Mouse (Mus musculus) olfactory bulb, adult 2 months (tissue): ENCODE measurements around the gene Slc43a3. TPM values are rescaled to one million over a fixed set of nuclear protein-coding genes. Genes with fewer than 3 reads are reported as not detected.

Source experiments
- H3K27ac ChIP-seq: fragments of 200-500 bp; 2 replicates; pipeline ENCODE4 v1.5.1; 2012; ENCODE audit warnings: low read depth, low read length; ENCODE audit not compliant: insufficient read depth
- H3K4me1 ChIP-seq: fragments of 200-500 bp; 2 replicates; pipeline ENCODE4 v1.6.1; 2012; ENCODE audit warnings: low read length; ENCODE audit not compliant: control insufficient read depth, insufficient read depth
- H3K4me3 ChIP-seq: fragments of 200-500 bp; 2 replicates; pipeline ENCODE4 v1.5.1; 2012; ENCODE audit warnings: mild to moderate bottlenecking, low read depth, low read length, moderate library complexity; ENCODE audit not compliant: insufficient read depth
- CTCF ChIP-seq: fragments of 200-500 bp; IDR thresholded peaks from 2 replicates; pipeline ENCODE4 v1.5.1; 2012; ENCODE audit warnings: low read depth, mild to moderate bottlenecking, low read length, moderate library complexity; ENCODE audit not compliant: insufficient read depth
- POLR2A ChIP-seq: fragments of 200-500 bp; IDR thresholded peaks from 2 replicates; pipeline ENCODE4 v1.6.1; 2012; ENCODE audit warnings: mild to moderate bottlenecking, low read depth, low read length, moderate library complexity; ENCODE audit not compliant: insufficient read depth
- WGBS: fragments of 180-500 bp; shearing (Covaris S2); methylation state at CpG from one replicate; pipeline ENCODE4 v1.1.7; 2018; 5-methylcytosine and 5-hydroxymethylcytosine counted together
- polyA plus RNA-seq: library from polyadenylated mRNA; stranded (reverse); fragments of >200 nt; gene quantifications from 2 replicates; pipeline ENCODE4 v1.2.4, GENCODE M21; 2012; ENCODE audit warnings: low replicate concordance; ENCODE audit not compliant: missing spikeins, insufficient read depth, insufficient read length

Slc43a3 gene
- polyA plus RNA-seq, 1 experiment = not detected

GRCm38 (mm10) chr2:84999486-85000181 is 63.3 kb downstream of the Slc43a3 start:
- 84% methylated on average over 3 of the region's 3 CpGs for WGBS
- TF ChIP-seq CTCF (no peak), POLR2A (no peak)
- Histone ChIP-seq H3K4me3 (no peak overlapping the region), H3K27ac (no peak overlapping the region), H3K4me1 (no peaks in the 10 kb centered on the region)

- no peak overlapping the region for H3K4me3 ChIP-seq
- H3K27ac ChIP-seq = no peak overlapping the region
- TF ChIP-seq CTCF = no peak
- no peak for TF ChIP-seq POLR2A
- no peaks in the 10 kb centered on the region for H3K4me1 ChIP-seq
- 62% methylated on average over 13 of the region's 13 CpGs for WGBS
These were observed 65.1 kb downstream of the Slc43a3 start for GRCm38 (mm10) chr2:85001497-85001896.

GRCm38 (mm10) chr2:85002575-85002974 is 66.2 kb downstream of the Slc43a3 start:
- Histone ChIP-seq H3K4me1 (no peaks in the 10 kb centered on the region), H3K4me3 (no peak overlapping the region), H3K27ac (no peak overlapping the region)
- TF ChIP-seq CTCF = no peak
- no peak for TF ChIP-seq POLR2A
- WGBS = 90% methylated on average over 8 of the region's 8 CpGs

- Histone ChIP-seq H3K27ac (no peak overlapping the region), H3K4me1 (no peaks in the 10 kb centered on the region), H3K4me3 (no peak overlapping the region)
- no peak for TF ChIP-seq POLR2A
- no peak for TF ChIP-seq CTCF
- WGBS = 76% methylated on average over 4 of the region's 4 CpGs
These were observed 68.0 kb downstream of the Slc43a3 start for GRCm38 (mm10) chr2:85004341-85004740.

- no peaks in the 10 kb centered on the region for H3K4me1 ChIP-seq
- 82% methylated on average over 7 of the region's 7 CpGs for WGBS
- TF ChIP-seq CTCF (no peak), POLR2A (no peak)
- H3K27ac ChIP-seq = no peak overlapping the region
- H3K4me3 ChIP-seq = no peak overlapping the region
These were observed 70.2 kb downstream of the Slc43a3 start for GRCm38 (mm10) chr2:85006600-85006999.

- 23% methylated on average over 4 of the region's 4 CpGs for WGBS
- Histone ChIP-seq H3K4me3 (no peak overlapping the region), H3K27ac (no peak overlapping the region), H3K4me1 (no peaks in the 10 kb centered on the region)
- TF ChIP-seq CTCF (no peak), POLR2A (no peak)
These were observed 71.3 kb downstream of the Slc43a3 start for GRCm38 (mm10) chr2:85007729-85008128.

Other genes starting within 250 kb of the Slc43a3 start
- gene Zdhhc5, start 221.4 kb upstream of the Slc43a3 start, polyA plus RNA-seq = not detected in 2 replicates
- not detected in 2 replicates for gene Clp1, start 209.2 kb upstream of the Slc43a3 start, polyA plus RNA-seq
- gene Ypel4, start 202.5 kb upstream of the Slc43a3 start, polyA plus RNA-seq = 194 TPM in 1 of 2 replicates, not detected in the other
- gene Gm19426, start 192.9 kb upstream of the Slc43a3 start, polyA plus RNA-seq = not detected in 2 replicates
- not detected in 2 replicates for gene Serping1, start 161.1 kb upstream of the Slc43a3 start, polyA plus RNA-seq
- not detected in 2 replicates for gene Ube2l6, start 137.8 kb upstream of the Slc43a3 start, polyA plus RNA-seq
- not detected in 2 replicates for gene Smtnl1, start 113.9 kb upstream of the Slc43a3 start, polyA plus RNA-seq
- gene Timm10, start 109.6 kb upstream of the Slc43a3 start, polyA plus RNA-seq = not detected in 2 replicates
- gene Slc43a1, start 97.7 kb upstream of the Slc43a3 start, polyA plus RNA-seq = not detected in 2 replicates
- gene Rtn4rl2, start 49.9 kb upstream of the Slc43a3 start, polyA plus RNA-seq = not detected in 2 replicates
- not detected in 2 replicates for gene Prg2, start 43.9 kb downstream of the Slc43a3 start, polyA plus RNA-seq
- gene Prg3, start 51.6 kb downstream of the Slc43a3 start, polyA plus RNA-seq = not detected in 2 replicates
- not detected in 2 replicates for gene Ssrp1, start 100.7 kb downstream of the Slc43a3 start, polyA plus RNA-seq
- not detected in 2 replicates for gene P2rx3, start 100.9 kb downstream of the Slc43a3 start, polyA plus RNA-seq
- not detected in 2 replicates for gene Tnks1bp1, start 111.4 kb downstream of the Slc43a3 start, polyA plus RNA-seq
- not detected in 2 replicates for gene Aplnr, start 199.6 kb downstream of the Slc43a3 start, polyA plus RNA-seq